Mouse (Mus musculus): ENCODE measurements around the gene Ankrd49. TPM values are rescaled to one million over a fixed set of nuclear protein-coding genes. Genes with fewer than 3 reads are reported as not detected.

The Ankrd49 gene
- total RNA-seq, 1 experiment from 2014 or later, result 71.5 TPM

GRCm38 (mm10) chr9:14753947-14754346 lies 30.7 kb downstream of the Ankrd49 start:
- ATAC-seq (replicated peaks in 1 of 2; ENCODE audit: insufficient read depth in 1 of 2, low FRiP score in 2 of 2, low TSS enrichment in 1 of 2, low read depth in 1 of 2, poor library complexity in 2 of 2, severe bottlenecking in 2 of 2), result no peak

DNA sequence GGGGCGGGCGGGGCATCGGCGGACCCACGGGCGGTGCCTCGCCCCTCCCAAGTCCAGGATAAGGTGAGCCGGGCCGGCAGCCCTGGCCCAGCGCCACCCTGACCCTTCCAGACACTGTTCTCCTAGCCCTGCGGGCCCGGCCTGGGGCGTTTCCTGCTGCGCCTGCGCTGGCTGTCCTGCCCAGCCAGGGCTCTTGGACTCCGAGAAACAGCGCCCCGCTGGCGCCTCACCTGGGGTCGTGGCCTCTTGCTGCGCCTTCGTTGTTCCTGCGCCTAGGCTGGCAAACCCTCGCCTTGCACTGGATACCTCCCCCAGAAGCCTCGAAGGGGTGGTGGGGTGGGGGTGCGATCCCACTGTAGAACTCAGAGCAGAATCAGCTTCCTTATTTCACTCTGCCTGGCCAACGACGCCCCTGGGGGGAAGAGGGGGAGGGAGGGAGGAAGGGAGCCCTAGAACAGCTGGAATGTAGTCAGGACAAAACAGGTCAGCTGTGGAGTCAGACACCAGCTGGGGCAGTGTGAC lies 32.6 kb downstream of the Ankrd49 start, which contains the start of gene Fut4:
TSS of gene Fut4 (minus strand) at position 393 of the 522 bp plus-strand sequence.
- ATAC-seq (replicated peaks in 1 of 2; ENCODE audit: insufficient read depth in 1 of 2, low FRiP score in 2 of 2, low TSS enrichment in 1 of 2, low read depth in 1 of 2, poor library complexity in 2 of 2, severe bottlenecking in 2 of 2), result peak; percentile 69 to 70

GRCm38 (mm10) chr9:14751503-14752000 lies 33.1 kb downstream of the Ankrd49 start:
- ATAC-seq (replicated peaks in 1 of 2; ENCODE audit: insufficient read depth in 1 of 2, low FRiP score in 2 of 2, low TSS enrichment in 1 of 2, low read depth in 1 of 2, poor library complexity in 2 of 2, severe bottlenecking in 2 of 2), result peak; percentile 53 to 57

DNA sequence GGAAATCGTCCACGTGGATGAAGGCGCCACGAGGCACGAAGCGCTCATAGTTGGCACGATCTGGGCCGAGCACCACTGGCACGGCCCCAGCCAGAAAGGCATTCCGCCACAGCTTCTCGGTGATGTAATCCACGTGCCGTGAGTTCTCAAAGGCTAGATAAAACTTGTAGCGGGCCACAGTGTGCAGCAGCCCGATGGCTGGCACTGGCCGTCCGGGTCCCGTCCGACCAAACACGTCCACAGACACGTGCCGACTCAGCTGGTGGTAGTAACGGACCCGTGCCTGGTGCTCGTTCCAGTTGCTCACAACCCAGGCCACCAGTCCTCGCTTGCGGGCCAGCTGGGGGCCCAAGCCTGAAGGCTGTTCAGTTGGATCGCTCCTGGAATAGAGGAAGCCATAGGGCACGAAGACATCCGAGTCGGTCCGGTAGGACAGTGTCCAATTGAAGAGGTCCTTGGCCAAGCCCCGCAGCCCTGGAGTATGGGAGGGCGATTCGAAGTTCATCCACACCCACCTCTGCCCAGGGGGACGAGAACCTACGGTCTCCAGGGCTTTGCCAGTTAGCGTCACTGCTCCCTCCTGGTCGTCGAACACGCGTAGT lies 33.7 kb downstream of the Ankrd49 start:
- 0 out of 4 replicates have a peak, but pooled peaks have one; percentile 3 to 4 for ATAC-seq (replicated peaks in 1 of 2; ENCODE audit: insufficient read depth in 1 of 2, low FRiP score in 2 of 2, low TSS enrichment in 1 of 2, low read depth in 1 of 2, poor library complexity in 2 of 2, severe bottlenecking in 2 of 2)

DNA sequence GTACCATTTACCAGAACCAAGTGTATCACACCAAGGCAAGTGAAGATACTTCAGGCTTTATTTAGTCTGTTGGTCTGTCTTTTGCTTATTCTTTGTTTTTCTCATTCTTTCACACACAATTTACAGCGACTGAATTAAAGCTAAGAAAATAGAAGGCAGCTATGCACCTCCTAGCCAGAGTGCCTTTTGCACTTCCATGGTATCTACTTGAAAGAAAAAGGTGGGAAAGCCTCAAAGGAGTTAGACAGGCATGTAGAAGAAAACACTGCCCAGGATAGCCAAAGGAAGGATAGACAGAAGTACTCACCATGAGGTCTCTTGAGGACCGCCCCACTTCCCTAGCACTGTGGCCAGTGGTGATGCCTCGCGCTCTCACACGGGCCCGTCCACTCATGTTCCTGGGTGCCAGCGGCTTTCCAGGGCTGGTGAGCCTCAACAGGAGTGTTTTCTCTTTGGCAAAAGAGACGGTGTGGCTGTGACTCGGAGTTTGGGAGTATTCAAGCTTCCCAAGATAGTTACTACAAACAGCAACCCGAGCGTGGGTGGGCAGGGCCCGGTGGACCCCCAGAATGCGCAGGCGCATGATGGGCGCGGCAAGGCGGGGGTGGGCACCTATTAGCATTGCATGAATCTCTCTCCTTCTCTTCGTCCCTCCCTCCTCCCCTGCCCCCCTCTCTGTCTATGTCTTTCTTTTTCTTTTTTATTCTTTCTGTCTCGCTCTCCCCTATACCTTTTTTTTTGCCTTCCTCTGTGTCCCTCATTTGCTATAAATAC lies 44.3 kb downstream of the Ankrd49 start, which contains the start of gene Piwil4:
TSS of gene Piwil4 (minus strand) at position 583 of the 774 bp plus-strand sequence.
- no peak for ATAC-seq (replicated peaks in 1 of 2; ENCODE audit: insufficient read depth in 1 of 2, low FRiP score in 2 of 2, low TSS enrichment in 1 of 2, low read depth in 1 of 2, poor library complexity in 2 of 2, severe bottlenecking in 2 of 2)

DNA sequence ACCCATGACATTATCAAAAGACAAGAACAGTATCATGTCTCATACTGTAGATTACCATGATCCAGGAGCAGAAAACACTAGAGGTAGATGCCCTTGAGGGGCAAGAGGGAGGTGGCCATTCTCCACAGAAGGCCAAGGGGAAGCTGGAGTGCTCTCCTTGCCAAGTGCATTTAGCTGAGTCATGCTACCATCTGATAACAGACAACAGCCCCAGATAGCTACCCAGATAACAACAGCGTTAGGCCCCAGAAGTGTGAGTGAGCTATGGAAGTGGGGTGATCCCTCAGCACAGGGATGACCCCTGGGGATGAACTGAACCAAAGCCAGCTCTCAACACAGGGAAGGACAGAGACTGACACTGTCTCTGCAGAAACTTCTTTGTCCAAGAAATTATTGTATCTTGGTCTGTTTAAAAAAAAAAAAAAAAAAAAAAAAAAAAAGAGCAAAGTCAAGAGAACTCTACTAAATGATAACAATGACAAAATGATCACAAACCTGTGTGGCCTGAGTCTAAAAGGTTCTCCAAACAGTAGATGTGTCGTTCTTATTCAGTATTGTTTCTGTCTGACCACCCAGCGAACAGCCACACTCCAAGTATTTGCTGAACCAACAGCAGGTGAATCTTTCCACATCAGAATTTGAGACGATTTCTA lies 45.0 kb downstream of the Ankrd49 start:
- peak; percentile 37 to 71; a peak in 3 of 4 replicates for ATAC-seq (replicated peaks in 1 of 2; ENCODE audit: insufficient read depth in 1 of 2, low FRiP score in 2 of 2, low TSS enrichment in 1 of 2, low read depth in 1 of 2, poor library complexity in 2 of 2, severe bottlenecking in 2 of 2)

- ATAC-seq (replicated peaks in 1 of 2; ENCODE audit: insufficient read depth in 1 of 2, low FRiP score in 2 of 2, low TSS enrichment in 1 of 2, low read depth in 1 of 2, poor library complexity in 2 of 2, severe bottlenecking in 2 of 2), result no peak
Measured at GRCm38 (mm10) chr9:14730941-14731541, 53.6 kb downstream of the Ankrd49 start.

Other genes starting within 250 kb of the Ankrd49 start
- not detected in 2 replicates for gene Amotl1, start 139.8 kb downstream of the Ankrd49 start, total RNA-seq (2017)
- 0.35 TPM in 1 of 2 replicates, not detected in the other for gene Piwil4, start 44.1 kb downstream of the Ankrd49 start, total RNA-seq (2017)
- 3.1 and 5.3 TPM in 2 replicates for gene Fut4, start 32.5 kb downstream of the Ankrd49 start, total RNA-seq (2017)
- gene 1700012B09Rik, start 13.8 kb downstream of the Ankrd49 start, total RNA-seq (2017), result 4.6 TPM in 1 of 2 replicates, not detected in the other
- 63.4 and 89.8 TPM in 2 replicates for gene Mre11a, start 202 bp downstream of the Ankrd49 start, total RNA-seq (2017)
- gene Gpr83, start 75.4 kb upstream of the Ankrd49 start, total RNA-seq (2017), result not detected in 2 replicates
- not detected in 2 replicates for gene Izumo1r, start 119.1 kb upstream of the Ankrd49 start, total RNA-seq (2017)

Data from hematopoietic stem cell, adult 5-6 weeks (primary cell).